Mouse (Mus musculus) midbrain, embryonic 16.5 days (tissue): ENCODE data around the gene Spag16. TPM values are rescaled to one million over a fixed set of nuclear protein-coding genes. Genes with fewer than 3 reads are reported as not detected.

Experiments used
- ATAC-seq: fragments of 200-750 bp; cut with Nextera tagmentation; 2 replicates; pipeline ENCODE4 v1.8.0; 2017; ENCODE audit warnings: moderate TSS enrichment
- H3K27ac ChIP-seq: fragments of 300-500 bp; sonication (generic); 2 replicates; pipeline ENCODE4 v1.5.1; 2014; ENCODE audit warnings: mild to moderate bottlenecking, low read length, mixed read lengths
- H3K27me3 ChIP-seq: fragments of 300-500 bp; sonication (generic); 2 replicates; pipeline ENCODE4 v1.6.1; 2014; ENCODE audit warnings: low read depth, low read length, mixed read lengths; ENCODE audit not compliant: control insufficient read depth, insufficient read depth
- H3K36me3 ChIP-seq: fragments of 300-500 bp; sonication (generic); 2 replicates; pipeline ENCODE4 v1.6.1; 2014; ENCODE audit warnings: mild to moderate bottlenecking, low read length, moderate library complexity, mixed read lengths; ENCODE audit not compliant: control insufficient read depth, insufficient read depth
- H3K4me1 ChIP-seq: fragments of 300-500 bp; sonication (generic); 2 replicates; pipeline ENCODE4 v1.6.1; 2014; ENCODE audit warnings: mild to moderate bottlenecking, low read length, mixed read lengths; ENCODE audit not compliant: control insufficient read depth, insufficient read depth
- H3K4me2 ChIP-seq: fragments of 300-500 bp; sonication (generic); 2 replicates; pipeline ENCODE4 v1.6.1; 2014; ENCODE audit warnings: mild to moderate bottlenecking, low read length, mixed read lengths
- H3K4me3 ChIP-seq: fragments of 300-500 bp; sonication (generic); 2 replicates; pipeline ENCODE4 v1.5.1; 2014; ENCODE audit warnings: low read depth, mild to moderate bottlenecking, low read length, moderate library complexity, mixed read lengths
- H3K9ac ChIP-seq: fragments of 300-500 bp; sonication (generic); 2 replicates; pipeline ENCODE4 v1.6.1; 2014; ENCODE audit warnings: low read depth, low read length, mixed read lengths
- H3K9me3 ChIP-seq: fragments of 300-500 bp; sonication (generic); replicated peaks from 2 replicates; pipeline ENCODE4 v1.6.1; 2014; ENCODE audit warnings: mild to moderate bottlenecking, low read length, mixed read lengths; ENCODE audit not compliant: control insufficient read depth, poor library complexity, severe bottlenecking
- WGBS: fragments of 180-500 bp; shearing (Covaris S2); extraction: QIAGEN DNeasy Blood & Tissue Kit; methylation state at CpG from one replicate; pipeline ENCODE4 v1.1.7; 2014; 5-methylcytosine and 5-hydroxymethylcytosine counted together
- polyA plus RNA-seq: library from polyadenylated mRNA; unstranded; fragments of >200 nt; fragmentation: Nextera tagmentation; extraction: Ambion mirVana; gene quantifications from 2 replicates; pipeline ENCODE4 v1.2.1, GENCODE M21; 2015

Spag16 gene
- polyA plus RNA-seq, 1 experiment from 2014 or later, result 2.4 TPM

DNA sequence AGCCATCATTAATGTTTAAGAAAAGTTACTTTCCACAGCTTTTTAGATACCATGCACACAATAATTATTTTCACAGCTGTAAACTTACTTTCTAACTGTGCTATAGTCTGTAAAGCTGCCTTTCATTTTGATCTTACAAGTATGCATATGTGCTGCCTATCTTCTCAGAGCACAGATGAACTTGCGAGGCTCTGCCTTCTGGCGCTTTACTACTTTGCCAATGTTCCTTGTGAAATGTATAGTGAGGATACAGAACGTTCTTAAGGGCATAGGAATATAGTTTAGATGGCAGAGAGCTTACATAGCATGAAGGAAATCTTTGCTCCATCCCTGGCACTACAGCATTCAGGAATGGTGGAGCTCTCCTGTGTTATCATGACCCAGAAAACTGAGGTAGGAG is 210.6 kb downstream of the Spag16 start:
- no peaks in the 10 kb centered on the region for H3K4me1 ChIP-seq
- H3K9ac ChIP-seq, result no peak overlapping the region
- H3K27ac ChIP-seq, result no peak overlapping the region
- H3K4me3 ChIP-seq, result no peak overlapping the region
- WGBS, result 83% methylated on average over 3 of the region's 3 CpGs
- no peak for ATAC-seq
- H3K36me3 ChIP-seq, result no peaks in the 10 kb centered on the region
- no peak overlapping the region for H3K4me2 ChIP-seq
- H3K27me3 ChIP-seq, result no peaks in the 10 kb centered on the region
- H3K9me3 ChIP-seq, result no peaks in the 10 kb centered on the region

DNA sequence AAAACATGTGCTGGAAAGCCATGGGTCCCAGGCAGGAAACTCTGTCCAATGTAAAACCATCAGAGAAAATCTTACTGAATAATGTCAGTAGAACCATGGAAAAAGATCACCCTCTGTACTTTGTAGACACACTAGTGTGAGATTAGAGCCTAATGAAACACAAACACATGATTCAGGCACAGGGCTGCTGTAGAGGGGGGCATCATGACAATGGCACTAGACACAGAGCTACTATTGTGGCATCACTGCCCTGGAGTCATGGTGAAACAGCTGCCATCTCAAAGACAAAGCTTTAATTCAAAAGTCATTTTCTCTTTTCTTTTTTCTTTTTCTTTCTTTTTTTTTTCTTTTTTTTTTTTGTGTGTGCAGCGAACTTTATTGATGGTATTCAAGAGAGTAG is 240.6 kb downstream of the Spag16 start:
- Histone ChIP-seq H3K9ac (no peak overlapping the region), H3K4me3 (no peak overlapping the region), H3K36me3 (no peaks in the 10 kb centered on the region), H3K27ac (no peak overlapping the region), H3K4me1 (no peaks in the 10 kb centered on the region), H3K4me2 (no peak overlapping the region), H3K9me3 (no peaks in the 10 kb centered on the region), H3K27me3 (no peaks in the 10 kb centered on the region)
- ATAC-seq, result no peak
- 53% methylated on average over 1 of the region's 1 CpGs for WGBS

DNA sequence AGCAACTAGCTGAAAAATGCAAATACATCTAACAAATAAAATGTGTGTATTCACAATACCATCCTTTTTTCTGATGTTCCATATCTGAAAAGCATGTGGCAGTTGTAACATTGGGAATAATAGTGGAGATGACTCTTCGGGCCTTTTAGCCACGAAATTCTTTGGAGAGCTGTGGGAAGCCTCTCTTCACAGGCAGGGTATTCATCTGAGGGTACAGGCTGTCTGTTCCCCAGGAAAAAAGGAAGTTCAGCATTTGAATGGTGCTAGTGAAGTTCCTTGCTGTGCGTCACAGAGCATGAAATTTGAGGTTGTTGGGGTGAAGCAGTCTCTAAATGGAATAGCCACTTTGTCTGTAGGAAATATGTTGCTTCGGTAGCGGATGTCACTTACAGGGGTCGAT is 246.7 kb downstream of the Spag16 start:
- 8% methylated on average over 6 of the region's 6 CpGs for WGBS
- no peaks in the 10 kb centered on the region for H3K27me3 ChIP-seq

DNA sequence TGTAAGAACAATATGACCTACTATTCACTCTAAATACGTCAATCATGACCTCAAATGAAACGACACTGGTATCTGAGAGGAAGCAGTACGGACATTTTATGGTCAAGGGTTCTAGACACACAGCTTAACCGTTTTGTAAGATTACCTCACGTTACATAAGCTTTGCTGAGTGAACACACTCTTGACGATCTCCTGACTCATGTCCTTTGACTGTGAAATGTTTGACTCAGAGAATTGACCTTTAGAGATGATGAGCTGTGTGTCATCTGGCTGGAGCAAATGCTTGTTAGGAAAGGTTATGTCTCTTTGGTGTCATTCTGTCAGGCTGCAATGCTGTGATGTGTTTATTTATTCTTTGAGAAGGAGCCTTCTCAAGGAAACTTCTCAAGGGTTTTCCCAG is 252.0 kb downstream of the Spag16 start:
- ATAC-seq, result no peak
- H3K27ac ChIP-seq, result no peak overlapping the region
- H3K36me3 ChIP-seq, result no peaks in the 10 kb centered on the region
- no peaks in the 10 kb centered on the region for H3K27me3 ChIP-seq
- H3K4me1 ChIP-seq, result no peaks in the 10 kb centered on the region
- no peak overlapping the region for H3K4me2 ChIP-seq
- H3K4me3 ChIP-seq, result no peak overlapping the region
- 78% methylated on average over 6 of the region's 6 CpGs for WGBS
- H3K9me3 ChIP-seq, result no peaks in the 10 kb centered on the region
- H3K9ac ChIP-seq, result no peak overlapping the region

More for the DNA sequence above, 246.7 kb downstream of the Spag16 start:
- H3K4me1 ChIP-seq, result no peaks in the 10 kb centered on the region; the same call in 1 of the 2 replicates
- H3K9me3 ChIP-seq, result no peaks in the 10 kb centered on the region
- H3K4me2 ChIP-seq, result no peak overlapping the region
- no peak overlapping the region for H3K9ac ChIP-seq
- no peak for ATAC-seq
- H3K4me3 ChIP-seq, result no peak overlapping the region
- no peaks in the 10 kb centered on the region for H3K36me3 ChIP-seq
- H3K27ac ChIP-seq, result no peak overlapping the region

DNA sequence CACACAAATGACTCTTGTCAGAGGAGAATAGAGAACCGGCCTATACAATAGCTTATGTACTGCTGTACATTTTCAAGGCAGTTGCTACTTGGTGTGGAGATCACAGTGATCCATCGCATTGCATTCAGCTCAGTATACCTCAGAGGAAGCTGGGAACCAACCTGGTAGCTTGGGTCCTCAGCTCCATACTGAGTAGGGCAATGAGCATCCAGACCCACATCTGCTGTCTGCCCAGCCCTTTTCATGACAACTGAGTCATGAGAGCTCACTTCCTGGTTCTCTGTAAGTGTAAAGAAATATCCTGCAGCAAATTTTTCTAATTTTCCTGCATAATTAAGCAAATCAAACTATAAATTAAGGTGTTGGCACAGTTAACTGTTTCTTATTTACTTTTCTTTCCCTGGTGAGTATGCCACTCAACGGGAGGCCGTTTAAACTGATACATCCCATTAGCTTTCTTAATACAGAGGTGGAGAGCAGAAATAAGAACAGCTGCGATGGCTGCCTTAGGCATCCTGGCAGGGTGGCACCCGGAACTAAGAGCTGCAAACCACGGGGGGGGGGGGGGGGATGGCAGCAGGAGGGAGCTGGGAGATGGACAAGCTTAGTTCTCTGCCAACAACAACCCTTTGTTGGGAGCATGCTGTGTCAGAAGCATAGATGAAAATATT is 255.6 kb downstream of the Spag16 start:
- H3K4me1 ChIP-seq, result no peaks in the 10 kb centered on the region
- H3K4me2 ChIP-seq, result no peak overlapping the region
- ATAC-seq, result no peak
- no peak overlapping the region for H3K9ac ChIP-seq
- WGBS, result 46% methylated on average over 7 of the region's 7 CpGs
- H3K36me3 ChIP-seq, result no peaks in the 10 kb centered on the region
- no peaks in the 10 kb centered on the region for H3K9me3 ChIP-seq
- H3K27me3 ChIP-seq, result no peaks in the 10 kb centered on the region
- H3K27ac ChIP-seq, result no peak overlapping the region
- no peak overlapping the region for H3K4me3 ChIP-seq

DNA sequence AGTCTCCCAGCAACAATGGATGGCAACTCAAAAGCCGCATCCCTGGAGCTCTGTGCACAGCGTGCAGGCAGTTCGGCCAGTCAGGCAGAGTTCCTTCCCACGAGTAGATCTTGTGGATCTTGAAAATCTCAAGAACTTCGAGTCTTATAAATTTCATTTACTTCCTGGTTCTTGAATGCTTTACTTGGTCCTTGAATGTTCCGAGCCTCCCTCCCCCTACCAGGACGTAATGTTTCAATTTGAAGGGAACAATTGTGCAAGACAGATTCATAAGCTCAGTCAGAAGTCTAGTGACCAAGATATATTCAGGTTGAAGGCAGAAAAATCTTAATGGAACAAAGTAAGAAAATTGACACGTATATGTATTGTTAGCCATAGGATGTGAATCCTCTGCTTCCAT is 277.9 kb downstream of the Spag16 start:
- H3K27me3 ChIP-seq, result no peaks in the 10 kb centered on the region
- no peak overlapping the region for H3K4me2 ChIP-seq
- no peak overlapping the region for H3K27ac ChIP-seq
- H3K9ac ChIP-seq, result no peak overlapping the region
- no peaks in the 10 kb centered on the region for H3K9me3 ChIP-seq
- no peak overlapping the region for H3K4me3 ChIP-seq
- ATAC-seq, result no peak
- H3K4me1 ChIP-seq, result no peaks in the 10 kb centered on the region
- no peaks in the 10 kb centered on the region for H3K36me3 ChIP-seq
- WGBS, result 91% methylated on average over 8 of the region's 8 CpGs

DNA sequence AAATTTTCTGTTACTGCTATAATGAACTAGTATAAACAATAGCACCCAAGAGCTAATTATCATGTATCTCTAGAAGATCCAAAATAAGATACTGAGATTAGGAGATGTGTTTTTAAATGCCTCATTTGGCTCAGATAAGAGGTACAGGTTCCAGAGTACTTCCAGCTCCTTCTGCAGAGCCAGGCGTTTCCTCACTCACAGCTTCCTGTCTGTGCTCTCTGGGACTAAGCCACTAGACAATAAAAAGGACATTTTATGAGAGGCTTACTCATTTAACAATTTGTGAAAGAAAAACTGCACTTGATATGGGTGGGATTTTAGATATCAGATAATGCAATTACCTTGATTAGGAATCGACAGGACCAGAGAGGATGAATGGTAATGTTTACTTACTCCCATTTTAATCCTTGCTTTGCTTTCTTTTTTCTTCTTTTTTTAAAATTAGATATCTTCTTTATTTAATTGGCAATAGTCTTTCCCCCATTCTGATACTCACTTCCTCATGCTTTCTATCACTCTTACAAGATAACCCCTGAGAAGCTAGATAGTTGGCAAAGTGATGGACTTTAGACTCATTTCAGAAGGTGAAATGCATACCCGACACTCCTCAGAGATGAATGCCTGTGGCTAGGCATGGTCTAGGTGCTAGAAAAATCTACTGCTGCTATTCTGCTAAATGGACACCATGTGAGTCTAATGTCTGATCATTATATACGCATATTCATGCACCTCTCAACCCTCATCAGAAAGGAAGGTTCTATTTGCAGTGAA is 289.6 kb downstream of the Spag16 start:
- H3K4me3 ChIP-seq, result no peak overlapping the region
- 83% methylated on average over 4 of the region's 4 CpGs for WGBS
- no peak for ATAC-seq
- H3K4me2 ChIP-seq, result no peak overlapping the region
- no peak overlapping the region for H3K27ac ChIP-seq
- no peak overlapping the region for H3K9ac ChIP-seq
- no peaks in the 10 kb centered on the region for H3K36me3 ChIP-seq
- no peaks in the 10 kb centered on the region for H3K4me1 ChIP-seq
- H3K9me3 ChIP-seq, result no peaks in the 10 kb centered on the region
- H3K27me3 ChIP-seq, result no peaks in the 10 kb centered on the region

DNA sequence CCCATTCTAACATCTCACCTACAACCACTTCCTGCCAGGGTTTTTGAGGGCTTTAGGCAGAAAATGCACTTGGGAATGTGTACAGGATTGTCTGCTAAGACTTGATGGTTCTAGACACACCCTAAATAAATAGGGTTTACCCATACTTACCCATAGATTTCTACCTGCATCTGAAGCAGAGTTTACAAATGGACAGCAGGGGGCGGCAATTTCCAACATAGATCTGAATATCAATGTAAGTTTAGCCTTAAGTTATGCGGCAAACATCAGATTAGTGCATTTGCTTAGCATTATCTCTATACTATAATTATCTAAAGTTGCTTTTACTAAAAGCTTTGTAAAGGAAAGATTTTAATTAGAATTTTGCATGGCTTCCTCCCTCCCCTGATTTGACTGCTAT is 301.3 kb downstream of the Spag16 start:
- WGBS, result 59% methylated on average over 2 of the region's 2 CpGs
- Histone ChIP-seq H3K9me3 (no peaks in the 10 kb centered on the region), H3K27me3 (no peaks in the 10 kb centered on the region), H3K4me3 (no peak overlapping the region), H3K4me1 (no peaks in the 10 kb centered on the region), H3K27ac (no peak overlapping the region), H3K9ac (no peak overlapping the region), H3K36me3 (no peaks in the 10 kb centered on the region), H3K4me2 (no peak overlapping the region)
- no peak for ATAC-seq

DNA sequence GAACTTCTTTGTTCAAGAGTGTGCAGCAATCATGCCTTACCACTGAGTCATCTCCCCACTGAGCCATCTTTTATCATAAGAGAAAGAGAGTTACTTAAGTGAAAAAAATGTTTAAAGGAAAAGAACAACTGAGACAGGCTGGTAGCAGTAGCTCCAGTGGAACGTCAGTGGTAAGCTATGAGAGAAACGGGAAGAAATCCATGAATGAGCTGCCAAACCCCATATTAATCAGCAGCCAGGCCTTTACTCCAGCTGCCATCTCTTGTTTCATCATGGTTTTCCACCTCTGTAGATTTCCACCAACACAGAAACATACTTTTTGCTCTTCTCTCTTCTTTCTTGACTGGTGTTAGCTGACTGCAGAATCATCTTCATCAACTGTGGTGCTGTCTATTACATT is 308.8 kb downstream of the Spag16 start:
- ATAC-seq, result no peak
- Histone ChIP-seq H3K4me3 (no peak overlapping the region), H3K4me1 (no peaks in the 10 kb centered on the region), H3K27ac (no peak overlapping the region), H3K9ac (no peak overlapping the region), H3K4me2 (no peak overlapping the region), H3K27me3 (no peaks in the 10 kb centered on the region), H3K9me3 (no peaks in the 10 kb centered on the region), H3K36me3 (no peaks in the 10 kb centered on the region)
- 78% methylated on average over 2 of the region's 2 CpGs for WGBS
